Mouse (Mus musculus) gastrocnemius, postnatal 25 days (tissue): ENCODE results near the gene Rtel1. TPM values are rescaled to one million over a fixed set of nuclear protein-coding genes. Genes with fewer than 3 reads are reported as not detected.

ENCODE experiments used
- DNase-seq: peaks from one replicate; pipeline ENCODE4 v3.0.0; 2022
- long read RNA-seq, 2 experiments: library from polyadenylated mRNA; stranded (forward); transcript quantifications; one replicate each; pipeline ENCODE4 v2.0.0; 2021
- total RNA-seq, 2 experiments: library from RNA; stranded (reverse); gene quantifications; 1 replicate in 1 of 2; 2 replicates in 1 of 2; pipeline ENCODE4 v1.2.3; 2021

Gene Rtel1
- 10 to 100 TPM in 1 of 2 experiments, 1 to 10 TPM in 1; 9.9 to 14.9 TPM for total RNA-seq
- long read RNA-seq, experiment 1, result 0 reads
- long read RNA-seq, experiment 2, full-length matches to known transcripts, result 1 of 1 reads
- long read RNA-seq, experiment 2, partial matches to known transcripts, result 0 of 1 reads
- long read RNA-seq, experiment 2, other reads (novel, unspliced or antisense), result 0 of 1 reads

- peak; percentile 71 for DNase-seq
These were observed at the start of gene Rtel1 for GRCm38 (mm10) chr2:181319248-181320102. TSS of gene Rtel1 (plus strand) at chr2:181319739.

GRCm38 (mm10) chr2:181272092-181272491 is 47.4 kb upstream of the Rtel1 start:
- no peak for DNase-seq

- no peak for DNase-seq
These were observed 45.7 kb upstream of the Rtel1 start for GRCm38 (mm10) chr2:181273829-181274228.

- DNase-seq, result no peak
These were observed 44.9 kb upstream of the Rtel1 start for GRCm38 (mm10) chr2:181274639-181275038.

- DNase-seq, result peak; percentile 10
These were observed 42.8 kb upstream of the Rtel1 start for GRCm38 (mm10) chr2:181276766-181277165.

GRCm38 (mm10) chr2:181277866-181278265 is 41.7 kb upstream of the Rtel1 start:
- DNase-seq, result no peak

GRCm38 (mm10) chr2:181279968-181280367 is 39.6 kb upstream of the Rtel1 start:
- no peak for DNase-seq

GRCm38 (mm10) chr2:181286629-181287337 is 32.8 kb upstream of the Rtel1 start:
- DNase-seq, result no peak

GRCm38 (mm10) chr2:181287338-181287957 is 32.1 kb upstream of the Rtel1 start:
- DNase-seq, result peak; percentile 84

GRCm38 (mm10) chr2:181287958-181288350 is 31.6 kb upstream of the Rtel1 start, which contains the start of gene Gmeb2:
TSS of gene Gmeb2 (minus strand) at chr2:181288035.
- DNase-seq, result peak; percentile 94

GRCm38 (mm10) chr2:181288691-181289090 is 30.8 kb upstream of the Rtel1 start:
- no peak for DNase-seq

GRCm38 (mm10) chr2:181290937-181291336 is 28.6 kb upstream of the Rtel1 start:
- DNase-seq, result no peak

GRCm38 (mm10) chr2:181302041-181302440 is 17.5 kb upstream of the Rtel1 start:
- no peak for DNase-seq

- no peak for DNase-seq
These were observed 14.6 kb upstream of the Rtel1 start for GRCm38 (mm10) chr2:181304944-181305343.

GRCm38 (mm10) chr2:181307144-181307804 is 12.3 kb upstream of the Rtel1 start:
- no peak for DNase-seq

GRCm38 (mm10) chr2:181312435-181312834 is 7.1 kb upstream of the Rtel1 start:
- no peak for DNase-seq

- DNase-seq, result no peak
These were observed 6.6 kb upstream of the Rtel1 start for GRCm38 (mm10) chr2:181313006-181313343.

GRCm38 (mm10) chr2:181313344-181314079 is 6.0 kb upstream of the Rtel1 start:
- DNase-seq, result no peak

GRCm38 (mm10) chr2:181314080-181314810 is 5.3 kb upstream of the Rtel1 start, which contains the start of gene Stmn3:
TSS of gene Stmn3 (minus strand) at chr2:181314500.
- no peak for DNase-seq

- no peak for DNase-seq
These were observed 562 bp downstream of the Rtel1 start for GRCm38 (mm10) chr2:181320103-181320499.
